Mouse (Mus musculus) cerebellum, adult 2 months (tissue): ENCODE results near the gene Upp2.

ENCODE experiments used
- CTCF ChIP-seq: fragments of 200-500 bp; IDR thresholded peaks from 2 replicates; pipeline ENCODE4 v1.5.1; 2011; ENCODE audit warnings: low read depth, mild to moderate bottlenecking, control low read depth, low read length, moderate library complexity, borderline replicate concordance; ENCODE audit not compliant: insufficient read depth
- POLR2A ChIP-seq: fragments of 200-500 bp; IDR thresholded peaks from 2 replicates; pipeline ENCODE4 v1.6.1; 2011; ENCODE audit warnings: low read length, control low read depth, borderline replicate concordance; ENCODE audit not compliant: insufficient read depth

GRCm38 (mm10) chr2:58710234-58710633 lies 143.1 kb downstream of the Upp2 start:
- TF ChIP-seq CTCF (no peak), POLR2A (no peak)
